Mouse (Mus musculus) activated CD4-positive, CD25-positive, alpha-beta regulatory T cell, adult 4 months (primary cell): ENCODE data around the gene A2ml1. TPM values are rescaled to one million over a fixed set of nuclear protein-coding genes. Genes with fewer than 3 reads are reported as not detected.

ENCODE experiments used
- polyA plus RNA-seq, 2 experiments: library from polyadenylated mRNA; unstranded; fragments of 100-300 nt; shearing (Covaris generic); gene quantifications; one replicate each; pipeline ENCODE4 v1.2.1; 2017

A2ml1 gene
- polyA plus RNA-seq, 2 experiments from 2014 or later: 0.45 TPM; not detected in 1

Other genes with a start within 250 kb of the A2ml1 start
- 1 to 10 TPM; 2.0 to 2.5 TPM for gene Tulp3, start 225.8 kb downstream of the A2ml1 start, polyA plus RNA-seq
- 10 to 100 TPM; 64.4 to 75.0 TPM for gene Rhno1, start 218.7 kb downstream of the A2ml1 start, polyA plus RNA-seq
- gene Foxm1, start 218.6 kb downstream of the A2ml1 start, polyA plus RNA-seq: 1 to 10 TPM; 3.8 to 4.0 TPM
- gene Tex52, start 206.2 kb downstream of the A2ml1 start, polyA plus RNA-seq: not detected
- not detected for gene Gm44596, start 206.1 kb downstream of the A2ml1 start, polyA plus RNA-seq
- gene Nrip2, start 182.3 kb downstream of the A2ml1 start, polyA plus RNA-seq: 1 to 10 TPM; 2.9 to 3.6 TPM
- 10 to 100 TPM; 17.6 to 20.6 TPM for gene Itfg2, start 156.7 kb downstream of the A2ml1 start, polyA plus RNA-seq
- gene Fkbp4, start 142.9 kb downstream of the A2ml1 start, polyA plus RNA-seq: 10 to 100 TPM; 47.6 to 76.7 TPM
- under 1 TPM in 1 of 2 experiments, not detected in 1; 0.24 TPM for gene Pzp, start 54.9 kb downstream of the A2ml1 start, polyA plus RNA-seq
- under 1 TPM in 1 of 2 experiments, not detected in 1; 0.60 TPM for gene Klrb1a, start 41.9 kb upstream of the A2ml1 start, polyA plus RNA-seq
- not detected for gene Clec2h, start 80.8 kb upstream of the A2ml1 start, polyA plus RNA-seq
- gene Klrb1, start 141.5 kb upstream of the A2ml1 start, polyA plus RNA-seq: not detected
- gene Klrb1c, start 207.6 kb upstream of the A2ml1 start, polyA plus RNA-seq: 1 to 10 TPM; 1.5 to 3.8 TPM
- gene Gm44511, start 244.7 kb upstream of the A2ml1 start, polyA plus RNA-seq: not detected
- gene Klrb1b, start 244.7 kb upstream of the A2ml1 start, polyA plus RNA-seq: not detected